8 mouse cellular contexts compared by ENCODE assay signal in genomic region chr1:177984206-177984605, GRCm38 (mm10). TPM values are rescaled to one million over a fixed set of nuclear protein-coding genes. Genes with fewer than 3 reads are reported as not detected.
DNase-seq lines count a peak whose midpoint lies in the region; ATAC-seq and TF ChIP-seq lines count a peak whose summit lies in the region.

No protein-coding gene starts in this region.

- WGBS in heart, embryonic 13.5 days: 62% methylated on average over 9 of the region's 9 CpGs
- 38% methylated on average over 9 of the region's 9 CpGs for WGBS in intestine, postnatal 0 days
- 47% methylated on average over 9 of the region's 9 CpGs for WGBS in lung, embryonic 16.5 days

- no peaks in the 10 kb centered on the region for H3K27me3 ChIP-seq in heart, embryonic 13.5 days (replicated peaks)
- H3K27me3 ChIP-seq in intestine, postnatal 0 days (replicated peaks; ENCODE audit: control insufficient read depth, insufficient read depth, low read length): no peaks in the 10 kb centered on the region
- H3K27me3 ChIP-seq in lung, embryonic 16.5 days (ENCODE audit: control insufficient read depth, insufficient read depth, low read depth, low read length): no peaks in the 10 kb centered on the region

- H3K4me3 ChIP-seq in heart, embryonic 13.5 days: peak overlapping the region; percentile 36
- H3K4me3 ChIP-seq in intestine, postnatal 0 days (ENCODE audit: low read depth, low read length): peak overlapping the region; percentile 12; the same call in 1 of the 2 replicates
- H3K4me3 ChIP-seq in lung, embryonic 16.5 days (ENCODE audit: low read length): peak overlapping the region; percentile 28

- H3K27ac ChIP-seq in heart, embryonic 13.5 days (replicated peaks): no peak overlapping the region
- H3K27ac ChIP-seq in intestine, postnatal 0 days (ENCODE audit: low read depth, low read length): no peak overlapping the region
- no peak overlapping the region for H3K27ac ChIP-seq in lung, embryonic 16.5 days (ENCODE audit: low read length)

- no peak for TF ChIP-seq CTCF in intestine, postnatal 0 days (IDR thresholded peaks at IDR 0.05; ENCODE audit: low read depth)

- no peak for ATAC-seq in heart, embryonic 13.5 days (ENCODE audit: extremely low read depth, insufficient number of reproducible peaks, low FRiP score, low TSS enrichment)
- no peak for ATAC-seq in intestine, postnatal 0 days
- no peak for ATAC-seq in lung, embryonic 16.5 days (ENCODE audit: low read depth)

- H3K9me3 ChIP-seq in heart, embryonic 13.5 days: no peaks in the 10 kb centered on the region
- no peaks in the 10 kb centered on the region for H3K9me3 ChIP-seq in intestine, postnatal 0 days (ENCODE audit: control insufficient read depth)
- no peaks in the 10 kb centered on the region for H3K9me3 ChIP-seq in lung, embryonic 16.5 days (ENCODE audit: control insufficient read depth, low read length)

- no peaks in the 10 kb centered on the region for H3K36me3 ChIP-seq in heart, embryonic 13.5 days
- no peaks in the 10 kb centered on the region for H3K36me3 ChIP-seq in intestine, postnatal 0 days (ENCODE audit: control insufficient read depth, insufficient read depth)
- no peaks in the 10 kb centered on the region for H3K36me3 ChIP-seq in lung, embryonic 16.5 days (ENCODE audit: control insufficient read depth, insufficient read depth, low read length)

- no peak overlapping the region for H3K9ac ChIP-seq in heart, embryonic 13.5 days
- no peak overlapping the region for H3K9ac ChIP-seq in intestine, postnatal 0 days (ENCODE audit: low read depth, low read length)
- H3K9ac ChIP-seq in lung, embryonic 16.5 days (ENCODE audit: low read length): no peak overlapping the region

- DNase-seq in heart, adult 18-20 months: no peak
- peak; percentile 24 to 30 for DNase-seq in cerebellum, postnatal 25 days
- no peak for DNase-seq in left cerebral cortex, adult 18-20 months (ENCODE audit: low spot score in 2 of 2)
- no peak for DNase-seq in adrenal gland, postnatal 10 days
- no peak for DNase-seq in layer of hippocampus, adult 9-10 months (ENCODE audit: low spot score)

- peaks cover 7% of the 10 kb centered on the region; the same call in 1 of the 2 replicates for H3K4me1 ChIP-seq in heart, embryonic 13.5 days
- H3K4me1 ChIP-seq in intestine, postnatal 0 days (replicated peaks; ENCODE audit: control insufficient read depth, insufficient read depth, low read length): no peaks in the 10 kb centered on the region
- H3K4me1 ChIP-seq in lung, embryonic 16.5 days (replicated peaks; ENCODE audit: control insufficient read depth, insufficient read depth, low read length): no peaks in the 10 kb centered on the region; the same call in 1 of the 2 replicates

- peak overlapping the region; percentile 61 for H3K4me2 ChIP-seq in heart, embryonic 13.5 days
- peak overlapping the region; percentile 55 for H3K4me2 ChIP-seq in intestine, postnatal 0 days (replicated peaks; ENCODE audit: low read depth)
- peak overlapping the region; percentile 51 for H3K4me2 ChIP-seq in lung, embryonic 16.5 days (ENCODE audit: low read depth, low read length)

RNA-seq across cellular contexts. Expression of gene Catspere2, which starts 1.0 kb away (rescaled TPM):
- 0.12 and 0.22 TPM in 2 replicates for polyA plus RNA-seq in heart, embryonic 13.5 days (2015; fragmentation: Nextera tagmentation; extraction: Ambion mirVana)
- total RNA-seq in heart, adult 18-20 months (2021): under 1 TPM in 1 of 2 experiments, not detected in 1; 0.15 TPM
- polyA plus RNA-seq in intestine, postnatal 0 days (2015; fragmentation: Nextera tagmentation; extraction: Ambion mirVana): 0.17 and 0.18 TPM in 2 replicates
- polyA plus RNA-seq in lung, embryonic 16.5 days (2015; fragmentation: Nextera tagmentation; extraction: Ambion mirVana): 0.28 and 0.64 TPM in 2 replicates
- total RNA-seq in left cerebral cortex, adult 18-20 months (2021): 1 to 10 TPM; 8.0 to 8.1 TPM
- under 1 TPM; 0.27 to 0.91 TPM for total RNA-seq in adrenal gland, postnatal 10 days (2021)

Comparison
In these comparisons a context has a peak if more than half of its experiments do, and no peak if none do; other contexts are left out.
1. DNase-seq: peak in cerebellum, postnatal 25 days (2 of 2); none in heart, adult 18-20 months (0 of 2), left cerebral cortex, adult 18-20 months (0 of 2), adrenal gland, postnatal 10 days (single experiment) and layer of hippocampus, adult 9-10 months (single experiment).
2. RNA of gene Catspere2, which starts 1.0 kb away (total RNA-seq): 8.0 to 8.1 TPM in left cerebral cortex, adult 18-20 months; 0.27 to 0.91 TPM in adrenal gland, postnatal 10 days and 0.15 TPM in heart, adult 18-20 months; every median in the first group is over 4 times any median in the second.
3. Peak in every context shown above with its lines, with median percentiles within 50 percentile points of each other: H3K4me2 ChIP-seq and H3K4me3 ChIP-seq.